Mouse (Mus musculus) liver, adult 2 months (tissue): Measurements from ENCODE around the gene Ptprc.

Source experiments
- CTCF ChIP-seq: fragments of 200-500 bp; IDR thresholded peaks from 2 replicates; pipeline ENCODE4 v1.5.1; 2011; ENCODE audit warnings: low read depth, low read length, control low read depth
- POLR2A ChIP-seq: fragments of 200-500 bp; IDR thresholded peaks from 2 replicates; pipeline ENCODE4 v1.6.1; 2011; ENCODE audit warnings: low read length, control low read depth; ENCODE audit not compliant: insufficient read depth; ENCODE audit errors: extremely low read depth

- TF ChIP-seq CTCF (no peak), POLR2A (no peak)
Observed at GRCm38 (mm10) chr1:138080308-138080707, 95.2 kb downstream of the Ptprc start.
